Mouse (Mus musculus): ENCODE data around the gene Spen. TPM values are rescaled to one million over a fixed set of nuclear protein-coding genes. Genes with fewer than 3 reads are reported as not detected.
A peak's percentile ranks its signal among the peaks of the same experiment; 100 is the strongest.

Spen gene
- total RNA-seq, 4 experiments from 2014 or later, result 29.2 to 32.2 (median 30.1) TPM

DNA sequence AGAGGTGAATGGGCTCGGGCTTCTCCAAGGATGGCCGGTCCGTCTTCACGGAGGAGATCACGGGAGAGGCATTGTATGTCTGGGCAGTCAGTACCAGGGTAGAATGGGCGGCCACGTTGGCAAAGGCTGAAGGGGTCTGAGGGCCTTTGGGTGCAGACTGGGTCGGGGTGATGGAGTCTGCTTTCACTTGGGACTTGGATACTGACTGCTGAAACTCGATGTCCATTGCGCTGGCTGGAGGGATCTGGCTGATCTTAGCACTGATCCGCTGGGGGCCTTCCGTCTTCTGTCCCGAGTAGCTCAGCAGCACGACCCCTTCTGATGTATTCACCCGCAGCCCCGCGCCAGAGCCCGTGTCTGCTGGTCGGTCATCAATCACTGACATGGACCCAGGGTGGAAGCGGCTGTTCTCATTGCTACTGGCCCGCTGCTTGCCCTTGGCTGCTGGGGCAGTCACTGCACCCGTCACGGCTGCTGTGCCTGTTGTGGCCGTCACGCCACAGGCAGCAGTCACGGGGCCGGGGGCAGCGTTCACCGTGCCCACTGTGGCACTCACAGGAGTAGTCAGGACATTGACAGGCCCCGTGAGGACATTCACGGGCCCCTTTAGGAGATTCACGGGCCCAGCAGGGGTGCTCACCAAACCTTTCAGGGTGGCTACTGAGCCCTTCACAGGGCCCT lies 65.6 kb downstream of the Spen start:
- no peak for DNase-seq (ENCODE audit: low spot score)

DNA sequence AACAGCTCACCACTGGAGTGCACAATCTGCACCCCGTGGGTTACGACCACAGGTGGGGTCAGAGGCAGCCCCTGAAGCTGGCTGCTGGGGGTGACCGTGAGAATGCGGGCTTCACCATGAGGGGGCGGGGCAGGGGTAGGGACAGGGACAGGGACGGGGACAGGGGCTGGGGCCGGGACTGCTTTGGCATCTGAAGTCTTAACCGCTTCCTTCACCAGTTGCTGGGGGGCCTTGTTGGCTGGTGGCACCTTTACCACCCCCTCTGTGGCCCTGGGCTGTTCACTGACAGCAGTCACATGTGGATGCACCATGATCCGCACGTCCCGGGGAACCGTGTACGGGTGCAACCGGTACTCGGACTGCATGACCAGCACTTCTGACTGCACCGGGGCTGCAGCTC lies 66.9 kb downstream of the Spen start:
- no peak for DNase-seq (ENCODE audit: low spot score)

DNA sequence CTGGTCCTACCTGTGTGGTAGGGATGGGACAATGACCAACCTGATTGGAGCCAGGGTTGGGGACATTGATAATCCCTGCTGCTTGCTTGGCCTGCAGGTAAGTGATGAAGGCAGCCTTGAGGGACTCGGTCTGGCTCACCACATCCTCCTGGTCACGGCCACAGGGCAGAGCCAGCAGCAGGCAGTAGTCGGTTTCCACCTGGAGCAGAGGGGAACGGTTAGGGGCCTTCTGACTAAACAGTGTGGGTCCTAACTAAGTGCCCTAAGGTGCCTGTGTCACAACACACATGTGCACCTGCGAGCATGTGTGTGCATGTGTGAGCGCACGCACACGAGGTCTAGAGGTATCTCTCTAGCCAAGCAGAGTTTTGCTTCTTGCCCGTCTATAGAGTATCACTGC lies 69.1 kb downstream of the Spen start:
- DNase-seq (ENCODE audit: low spot score), result no peak

DNA sequence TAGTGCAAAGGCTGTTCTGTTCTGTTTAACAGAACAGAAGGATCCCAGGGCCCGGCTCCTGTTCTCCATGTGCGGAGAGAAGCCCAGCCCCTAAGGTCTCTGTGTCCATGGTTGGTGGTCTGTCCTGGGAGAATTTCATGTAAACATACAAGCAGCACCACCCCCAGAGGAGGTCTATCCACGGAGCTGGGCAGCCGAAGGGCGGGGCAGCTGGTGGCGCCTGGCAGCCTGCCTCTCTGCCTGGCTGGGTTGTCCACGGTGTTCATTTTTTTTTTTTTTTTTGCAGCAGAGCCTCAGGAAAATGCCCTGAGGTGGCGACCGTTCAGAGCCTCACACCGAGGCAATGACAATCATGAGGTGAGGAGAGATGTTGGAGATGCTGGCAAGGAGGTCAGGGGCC lies 69.8 kb downstream of the Spen start:
- DNase-seq (ENCODE audit: low spot score), result no peak

GRCm38 (mm10) chr4:141467581-141467927 lies 70.8 kb downstream of the Spen start:
- no peak for DNase-seq (ENCODE audit: low spot score)

GRCm38 (mm10) chr4:141466844-141467580 lies 71.4 kb downstream of the Spen start:
- no peak for DNase-seq (ENCODE audit: low spot score)

DNA sequence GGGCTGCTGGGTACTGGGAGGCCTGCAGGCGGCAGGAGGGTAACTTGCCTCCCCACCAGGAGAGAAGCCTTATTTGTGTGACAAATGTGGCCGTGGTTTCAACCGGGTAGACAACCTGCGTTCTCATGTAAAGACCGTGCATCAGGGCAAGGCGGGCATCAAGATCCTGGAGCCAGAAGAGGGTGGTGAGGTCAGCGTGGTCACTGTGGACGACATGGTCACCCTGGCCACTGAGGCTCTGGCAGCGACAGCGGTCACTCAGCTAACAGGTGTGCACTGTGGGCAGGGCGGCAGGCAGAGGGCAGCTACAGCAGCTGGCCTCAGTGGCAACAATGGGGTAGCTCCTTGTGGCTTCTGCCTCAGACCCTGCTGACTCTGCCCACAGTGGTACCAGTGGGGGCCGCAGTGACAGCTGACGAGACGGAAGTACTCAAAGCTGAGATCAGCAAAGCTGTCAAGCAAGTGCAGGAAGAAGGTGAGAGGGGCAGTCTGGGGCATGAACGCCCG lies 72.1 kb downstream of the Spen start:
- no peak for DNase-seq (ENCODE audit: low spot score)

DNA sequence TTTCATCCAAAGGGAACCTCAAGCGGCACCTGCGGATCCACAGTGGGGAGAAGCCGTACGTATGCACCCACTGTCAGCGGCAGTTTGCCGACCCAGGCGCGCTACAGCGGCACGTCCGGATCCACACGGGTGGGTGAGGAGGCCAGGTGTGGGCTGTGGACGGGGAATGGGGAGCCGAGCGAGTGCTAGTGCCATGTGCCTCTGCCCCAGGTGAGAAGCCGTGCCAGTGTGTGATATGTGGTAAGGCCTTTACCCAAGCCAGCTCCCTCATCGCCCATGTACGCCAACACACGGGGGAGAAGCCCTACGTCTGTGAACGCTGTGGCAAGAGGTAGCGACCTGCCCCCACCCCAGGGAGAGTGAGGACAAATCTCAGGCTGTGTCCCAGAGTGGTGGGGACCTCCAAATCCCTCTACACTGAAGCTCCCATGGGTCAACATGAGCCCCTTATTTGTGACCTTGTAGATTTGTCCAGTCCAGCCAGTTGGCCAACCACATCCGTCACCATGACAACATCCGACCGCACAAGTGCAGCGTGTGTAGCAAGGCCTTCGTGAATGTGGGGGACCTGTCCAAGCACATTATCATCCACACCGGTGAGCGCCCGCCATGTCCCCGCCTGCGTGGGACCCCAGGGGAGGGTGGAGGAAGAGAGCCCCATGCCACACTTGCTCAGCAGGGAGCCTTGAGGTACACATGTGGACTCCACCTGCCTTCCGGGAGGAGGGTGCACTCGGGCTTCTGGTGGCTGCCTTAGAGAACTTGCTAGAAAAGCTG lies 72.7 kb downstream of the Spen start:
- DNase-seq (ENCODE audit: low spot score), result no peak

- no peak for DNase-seq (ENCODE audit: low spot score)
Observed at GRCm38 (mm10) chr4:141464722-141465121, 73.7 kb downstream of the Spen start.

DNA sequence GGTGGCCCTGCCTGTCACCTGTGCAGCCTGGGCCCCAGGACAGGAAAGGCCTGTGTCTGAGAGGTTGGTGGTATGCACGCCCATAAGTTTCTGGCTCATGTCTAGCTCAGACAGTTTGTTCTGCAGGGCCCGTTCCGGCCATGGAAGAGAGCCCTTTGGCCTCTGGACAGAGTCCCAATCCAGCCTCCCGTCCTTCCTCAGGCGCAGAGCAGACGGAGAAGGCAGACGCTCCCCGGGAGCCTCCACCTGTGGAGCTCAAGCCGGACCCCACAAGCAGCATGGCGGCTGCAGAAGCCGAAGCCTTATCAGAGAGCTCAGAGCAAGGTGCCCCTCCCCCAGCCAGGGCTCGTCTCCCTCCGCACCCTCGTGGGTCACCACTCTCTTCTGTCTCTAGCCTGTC lies 74.9 kb downstream of the Spen start:
- DNase-seq (ENCODE audit: low spot score), result no peak

DNA sequence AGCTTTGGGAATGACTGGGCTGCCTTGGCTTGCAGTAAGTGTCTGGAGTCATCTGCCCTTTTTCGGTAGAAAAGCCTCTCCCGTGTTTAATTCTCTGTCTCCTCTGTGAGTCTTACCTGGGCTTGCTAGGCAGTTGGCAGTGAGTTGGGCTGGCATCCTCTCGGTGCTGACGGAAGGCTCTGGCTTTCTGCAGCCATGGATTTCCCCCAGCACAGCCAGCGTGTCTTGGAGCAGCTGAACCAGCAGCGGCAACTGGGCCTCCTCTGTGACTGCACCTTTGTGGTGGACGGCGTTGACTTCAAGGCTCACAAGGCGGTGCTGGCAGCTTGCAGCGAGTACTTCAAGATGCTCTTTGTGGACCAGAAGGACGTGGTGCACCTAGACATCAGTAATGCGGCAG lies 76.8 kb downstream of the Spen start:
- no peak for DNase-seq (ENCODE audit: low spot score)

- DNase-seq (ENCODE audit: low spot score), result no peak
Observed at GRCm38 (mm10) chr4:141461088-141461487, 77.3 kb downstream of the Spen start.

DNA sequence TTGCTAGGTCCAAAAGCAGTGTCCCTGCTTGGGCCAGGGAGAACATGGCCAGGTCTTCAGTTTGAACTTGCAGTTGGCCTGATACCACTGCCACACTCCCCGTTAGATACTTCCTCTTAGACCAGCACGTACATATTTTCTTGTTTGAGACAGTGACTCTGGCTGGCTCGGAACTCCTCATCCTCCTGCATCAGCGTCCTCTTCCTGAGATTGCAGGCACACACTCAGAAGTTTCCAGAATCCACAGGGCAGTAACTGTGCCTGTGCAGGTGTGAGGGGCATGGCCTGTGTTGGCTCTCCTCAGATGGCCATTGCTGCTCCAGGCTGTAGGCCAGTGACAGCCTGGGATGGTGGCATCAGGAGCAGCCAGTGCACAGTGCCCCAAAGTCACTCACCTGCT lies 77.9 kb downstream of the Spen start:
- no peak for DNase-seq (ENCODE audit: low spot score)

DNA sequence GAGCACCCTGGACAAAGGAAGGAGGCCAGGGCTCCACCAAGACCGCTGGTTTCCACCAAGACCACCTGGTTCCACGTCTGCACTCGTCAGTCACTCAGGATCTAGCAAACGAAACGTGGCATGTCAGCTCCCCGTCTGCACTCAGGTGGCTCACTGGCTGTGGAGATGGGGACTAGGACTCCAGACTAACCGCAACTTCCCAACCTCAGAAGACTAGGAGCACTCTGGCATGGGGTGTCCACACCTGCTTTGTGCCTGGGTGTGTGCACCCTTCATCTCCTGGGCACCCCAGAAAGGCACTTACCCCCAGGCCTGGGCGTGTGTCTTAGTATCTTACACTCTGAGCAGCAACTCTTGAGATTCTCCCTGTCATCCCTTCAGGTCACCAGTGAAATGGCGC lies 78.6 kb downstream of the Spen start:
- no peak for DNase-seq (ENCODE audit: low spot score)

DNA sequence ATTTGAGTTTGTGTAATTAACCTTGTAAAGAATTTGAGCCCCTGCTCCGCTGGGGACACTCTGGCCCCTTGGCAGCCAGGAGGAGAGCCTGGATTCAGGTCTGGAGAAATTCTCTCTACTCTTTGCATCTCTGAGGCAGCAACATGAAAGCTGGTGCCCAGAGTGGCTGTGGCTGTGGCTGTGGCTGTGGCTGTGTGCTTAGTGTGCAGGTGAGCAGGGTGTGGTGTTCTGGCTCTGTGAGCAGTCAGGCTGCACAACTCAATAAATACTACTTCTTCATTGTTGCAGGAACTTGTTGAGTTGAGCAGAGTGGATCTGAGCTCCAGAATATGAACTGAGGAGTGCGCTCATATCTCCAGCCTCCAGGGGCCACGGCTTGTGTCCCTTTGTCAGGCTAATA lies 79.5 kb downstream of the Spen start:
- no peak for DNase-seq (ENCODE audit: low spot score)

GRCm38 (mm10) chr4:141458236-141458635 lies 80.2 kb downstream of the Spen start:
- DNase-seq (ENCODE audit: low spot score), result peak; percentile 39

- DNase-seq (ENCODE audit: low spot score), result no peak
Observed at GRCm38 (mm10) chr4:141456193-141456938, 82.0 kb downstream of the Spen start.

GRCm38 (mm10) chr4:141455526-141455925 lies 82.9 kb downstream of the Spen start:
- no peak for DNase-seq (ENCODE audit: low spot score)

GRCm38 (mm10) chr4:141454581-141455350 lies 83.6 kb downstream of the Spen start:
- no peak for DNase-seq (ENCODE audit: low spot score)

DNA sequence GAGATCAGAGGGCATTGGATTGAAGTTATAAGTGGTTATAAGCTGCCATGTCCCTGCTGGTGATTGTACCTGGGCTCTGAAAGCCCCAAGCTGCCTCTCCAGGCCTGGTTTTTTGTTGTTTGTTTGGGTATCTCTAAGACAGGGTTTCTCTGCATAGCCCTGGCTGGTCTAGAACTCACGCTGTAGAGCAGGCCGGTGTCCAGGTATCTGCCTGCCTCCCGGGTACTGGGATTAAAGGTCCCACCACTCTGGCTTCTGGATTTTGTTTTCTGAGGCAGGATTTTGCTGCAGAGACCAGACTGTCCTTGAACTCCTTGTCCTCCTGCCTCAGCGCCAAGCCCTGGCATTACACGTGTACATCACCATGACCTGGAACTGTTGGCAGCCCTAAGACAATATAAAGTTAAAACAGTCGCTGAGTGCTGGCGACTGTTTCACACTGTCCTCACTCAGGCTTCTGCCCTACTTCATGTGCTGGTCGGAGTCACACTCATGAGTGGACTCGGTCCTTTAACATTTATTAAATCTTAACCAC lies 86.4 kb downstream of the Spen start:
- DNase-seq (ENCODE audit: low spot score), result no peak

DNA sequence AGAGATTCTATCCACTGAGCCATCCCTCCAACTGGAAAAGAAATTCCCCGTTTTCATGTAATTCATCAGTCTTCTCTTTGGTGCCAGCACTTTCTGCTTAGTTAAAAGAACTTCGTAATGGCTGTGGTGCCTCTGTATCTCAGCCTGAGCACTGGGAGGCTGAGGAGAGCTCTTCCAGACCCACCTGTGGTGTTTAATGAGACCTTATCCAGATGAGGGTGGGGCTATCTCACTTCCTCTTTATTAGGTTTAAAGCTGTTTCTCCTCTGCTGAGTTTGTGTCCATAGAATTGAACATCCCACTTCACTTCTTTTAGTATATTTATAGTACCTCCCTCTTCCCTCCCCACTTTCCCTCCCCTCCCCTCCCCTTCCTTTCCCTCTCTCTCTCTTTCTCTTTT lies 87.1 kb downstream of the Spen start:
- DNase-seq (ENCODE audit: low spot score), result no peak
